In genomic region chr6:29143608-29144007, GRCm38 (mm10) we compare ENCODE assay signal across 9 mouse cellular contexts. TPM values are rescaled to one million over a fixed set of nuclear protein-coding genes. Genes with fewer than 3 reads are reported as not detected.
DNase-seq lines count a peak whose midpoint lies in the region; ATAC-seq and TF ChIP-seq lines count a peak whose summit lies in the region.
"Had no signal": no experiment of that assay in that cellular context is flagged by ENCODE, and none has a peak within 500 bp of the region (broad histone marks: within the 10 kb centered on the region; RNA-seq: fewer than 3 reads in every experiment).

No protein-coding gene starts in this region.

- DNase-seq in heart, adult 8-10 months (ENCODE audit: low spot score): peak; percentile 46
- no peak for DNase-seq in heart, postnatal 25 days (ENCODE audit: low spot score)
- DNase-seq in CD4-positive helper T cell, adult 2 months (ENCODE audit: low read depth, low spot score): peak; percentile 36
- peak; percentile 84 for DNase-seq in brain, embryonic 14.5 days (ENCODE audit: low read depth)
- peak; percentile 13 for DNase-seq in large intestine, adult 2 months (ENCODE audit: low read depth, low spot score)
- peak; percentile 57 for DNase-seq in lung, postnatal 36 days
- peak; percentile 50 for DNase-seq in telencephalon, adult 2 months (ENCODE audit: low read depth, low spot score)

- no peak overlapping the region for H3K4me3 ChIP-seq in forebrain, embryonic 12.5 days (replicated peaks)
- H3K4me3 ChIP-seq: limb, embryonic 12.5 days had no signal

- no peak overlapping the region for H3K4me2 ChIP-seq in forebrain, embryonic 12.5 days
- H3K4me2 ChIP-seq: limb, embryonic 12.5 days had no signal

- ATAC-seq in forebrain, embryonic 12.5 days (ENCODE audit: low FRiP score): 0 out of 2 replicates have a peak, but pooled peaks have one; percentile 39

- intact Hi-C loops in heart, postnatal 25 days (cut with DNase I): loop anchor here (2.0 to 5.0 kb wide), 3 partner anchors 51 to 195 kb away; no protein-coding TSS in a partner anchor

- TF ChIP-seq CTCF in brain, embryonic 14.5 days (IDR thresholded peaks at IDR 0.05; ENCODE audit: borderline replicate concordance, extremely low read depth, insufficient read depth, insufficient read length): peak; percentile 82; the same call in 1 of the 2 replicates

- no peaks in the 10 kb centered on the region for H3K27me3 ChIP-seq in forebrain, embryonic 12.5 days
- H3K27me3 ChIP-seq: limb, embryonic 12.5 days had no signal

- no peak for TF ChIP-seq POLR2A in brain, embryonic 14.5 days (IDR thresholded peaks at IDR 0.05; ENCODE audit: borderline replicate concordance, extremely low read depth, insufficient read depth, insufficient read length, poor library complexity, severe bottlenecking)

- H3K9me3 ChIP-seq in forebrain, embryonic 12.5 days: no peaks in the 10 kb centered on the region
- H3K9me3 ChIP-seq: limb, embryonic 12.5 days had no signal

- H3K4me1 ChIP-seq in forebrain, embryonic 12.5 days: no peaks in the 10 kb centered on the region

- no peak overlapping the region for H3K27ac ChIP-seq in forebrain, embryonic 12.5 days
- H3K27ac ChIP-seq: limb, embryonic 12.5 days had no signal

- WGBS in forebrain, embryonic 12.5 days: 41% methylated on average over 5 of the region's 5 CpGs
- WGBS in large intestine, adult 2 months: 38% methylated on average over 5 of the region's 5 CpGs

- no peak overlapping the region for H3K9ac ChIP-seq in forebrain, embryonic 12.5 days
- H3K9ac ChIP-seq: limb, embryonic 12.5 days had no signal

- H3K36me3 ChIP-seq in forebrain, embryonic 12.5 days (replicated peaks): peaks cover 15% of the 10 kb centered on the region; the same call in 1 of the 2 replicates

RNA-seq across cellular contexts. Expression of gene Rbm28, which starts 21.2 kb away (rescaled TPM):
- total RNA-seq in heart, adult 8-10 months (2022): 10 to 100 TPM; 15.1 to 19.7 (median 18.9) TPM
- total RNA-seq in heart, postnatal 25 days (2021): 10 to 100 TPM; 18.3 to 18.4 TPM
- 64.6 and 77.4 TPM in 2 replicates for polyA plus RNA-seq in brain, embryonic 14.5 days (2012; rRNA removed)
- 62.9 and 67.6 TPM in 2 replicates for polyA plus RNA-seq in forebrain, embryonic 12.5 days (2016; fragmentation: Nextera tagmentation; extraction: Ambion mirVana)
- polyA plus RNA-seq in large intestine, adult 2 months (2012; rRNA removed): 3.9 and 5.7 TPM in 2 replicates

RNA-seq across cellular contexts. Expression of gene Prrt4, which starts 35.8 kb away (rescaled TPM):
- 1 to 10 TPM; 2.2 to 3.2 (median 2.9) TPM for total RNA-seq in heart, adult 8-10 months (2022)
- total RNA-seq in heart, postnatal 25 days (2021): 1 to 10 TPM; 3.1 to 3.6 TPM
- polyA plus RNA-seq in brain, embryonic 14.5 days (2012; rRNA removed): 7.5 and 11.1 TPM in 2 replicates
- polyA plus RNA-seq in forebrain, embryonic 12.5 days (2016; fragmentation: Nextera tagmentation; extraction: Ambion mirVana): 1.1 and 1.2 TPM in 2 replicates
- 0.14 and 0.15 TPM in 2 replicates for polyA plus RNA-seq in large intestine, adult 2 months (2012; rRNA removed)
